Mouse (Mus musculus) stomach, adult 2 months (tissue): Measurements from ENCODE around the gene Tex14. TPM values are rescaled to one million over a fixed set of nuclear protein-coding genes. Genes with fewer than 3 reads are reported as not detected.

ENCODE experiments used
- polyA plus RNA-seq: library from polyadenylated mRNA; depleted of rRNA; stranded (reverse); fragments of >200 nt; gene quantifications from 2 replicates; pipeline ENCODE4 v1.2.3, GENCODE M21; 2012; rRNA removed

Gene Tex14
- 0.03 TPM in 1 of 2 replicates, not detected in the other for polyA plus RNA-seq

DNA sequence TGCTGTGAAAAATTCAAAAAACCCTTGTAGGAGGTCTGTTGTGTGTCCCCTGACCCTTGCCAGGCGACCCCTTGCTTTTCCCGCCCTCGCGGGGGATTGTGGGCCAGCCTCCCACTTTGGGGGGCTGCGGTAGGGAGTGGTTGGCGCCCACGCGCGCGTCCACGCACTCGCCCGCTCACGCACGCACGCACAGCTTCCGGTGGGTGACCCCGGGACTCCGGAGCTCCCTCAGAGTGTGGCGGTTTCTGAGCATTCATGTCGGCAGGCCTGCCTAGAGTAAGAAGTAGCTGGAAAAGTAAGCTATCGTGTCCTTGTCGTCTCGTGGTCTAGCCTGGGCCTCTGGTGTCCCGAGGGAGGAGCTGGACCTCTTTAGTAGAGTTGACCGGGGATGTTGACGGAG, at the start of gene Tex14, which contains the start of gene Rad51c:
Gene Tex14 (plus strand): TSS at position 190 of the 400 bp plus-strand sequence.
Gene Rad51c (minus strand): TSS at position 79 of the 400 bp plus-strand sequence.

GRCm38 (mm10) chr11:87358331-87359261, 46.3 kb upstream of the Tex14 start, which contains the start of gene Ppm1e:
Gene Ppm1e (minus strand): TSS chr11:87359023.

GRCm38 (mm10) chr11:87566501-87566900, 161.6 kb downstream of the Tex14 start, which contains the start of gene Gm11492:
Gene Gm11492 (plus strand): TSS chr11:87566653.

GRCm38 (mm10) chr11:87568255-87568953, 163.5 kb downstream of the Tex14 start, which contains the start of gene Sept4:
Gene Sept4 (plus strand): TSS chr11:87568903.

GRCm38 (mm10) chr11:87591526-87592353, 186.9 kb downstream of the Tex14 start, which contains the start of gene Mtmr4:
Gene Mtmr4 (plus strand): TSS chr11:87592162.

Other genes with a start within 250 kb of the Tex14 start
- gene Ppm1e, start 46.0 kb upstream of the Tex14 start, polyA plus RNA-seq: 0.53 and 0.56 TPM in 2 replicates
- gene Rad51c, start 111 bp upstream of the Tex14 start, polyA plus RNA-seq: 0.10 and 0.12 TPM in 2 replicates
- not detected in 2 replicates for gene Gm11492, start 161.6 kb downstream of the Tex14 start, polyA plus RNA-seq
- gene Sept4, start 163.8 kb downstream of the Tex14 start, polyA plus RNA-seq: 2.9 and 3.1 TPM in 2 replicates
- gene Mtmr4, start 187.1 kb downstream of the Tex14 start, polyA plus RNA-seq: 12.9 and 13.4 TPM in 2 replicates
- gene Hsf5, start 212.1 kb downstream of the Tex14 start, polyA plus RNA-seq: 0.04 TPM in 1 of 2 replicates, not detected in the other